Mouse (Mus musculus) heart, postnatal 4 days (tissue): ENCODE results near the gene Vmac. TPM values are rescaled to one million over a fixed set of nuclear protein-coding genes. Genes with fewer than 3 reads are reported as not detected.

Experiments used
- DNase-seq: peaks from one replicate; pipeline ENCODE4 v3.0.0; 2021
- total RNA-seq, 2 experiments: library from RNA; stranded (reverse); gene quantifications; 2 replicates each; pipeline ENCODE4 v1.2.3; 2021

Vmac gene
- total RNA-seq, 2 experiments from 2014 or later, result 5.3 to 8.0 TPM

DNA sequence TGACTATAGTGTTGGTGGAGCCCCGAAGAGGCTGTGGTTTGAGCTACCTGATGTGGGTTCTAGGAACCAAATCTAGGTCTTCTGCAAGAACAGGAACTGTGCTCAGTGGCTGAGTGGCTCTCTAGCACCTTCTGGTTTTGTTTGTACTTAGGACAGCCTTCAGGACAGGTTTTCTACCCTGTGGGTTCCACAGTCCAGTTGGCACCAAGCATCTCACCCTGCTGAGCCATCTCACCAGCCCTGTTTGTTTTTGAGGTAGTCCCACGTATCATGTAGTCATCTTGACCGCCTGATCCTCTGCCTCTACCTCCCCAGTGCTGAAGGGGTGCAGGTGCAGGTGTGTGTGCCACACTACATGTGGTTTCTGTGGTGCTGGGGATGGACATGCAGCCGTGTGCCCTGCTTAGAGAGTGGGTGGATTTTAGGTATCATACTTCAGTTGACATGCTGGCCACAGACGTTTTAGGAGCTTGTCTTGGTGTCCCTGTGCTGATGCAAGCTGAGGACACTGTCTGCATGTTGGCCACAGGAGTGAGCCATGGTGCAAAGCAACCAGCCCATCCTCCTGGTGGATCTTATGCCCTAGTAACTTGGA is 34.2 kb downstream of the Vmac start:
- DNase-seq, result no peak

DNA sequence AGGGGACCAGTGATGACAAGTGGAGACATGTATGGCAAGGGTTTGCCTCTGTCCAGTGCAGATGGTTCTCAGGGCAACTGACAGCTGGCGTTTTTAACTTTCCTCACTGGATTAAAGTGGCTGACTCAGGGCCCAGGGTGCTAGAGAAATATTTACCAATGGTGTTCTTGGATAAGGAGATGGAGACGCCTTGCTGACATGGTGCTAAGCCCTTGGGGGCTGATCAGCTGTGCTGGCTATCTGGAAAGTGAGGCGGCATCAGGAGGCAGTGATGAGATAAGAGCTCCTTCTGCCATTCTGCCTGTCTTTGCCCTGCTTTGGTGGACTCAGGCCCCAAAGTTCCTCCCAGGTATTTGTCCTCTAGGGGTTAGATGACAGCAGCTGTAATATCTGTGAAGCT is 34.9 kb downstream of the Vmac start:
- no peak for DNase-seq

DNA sequence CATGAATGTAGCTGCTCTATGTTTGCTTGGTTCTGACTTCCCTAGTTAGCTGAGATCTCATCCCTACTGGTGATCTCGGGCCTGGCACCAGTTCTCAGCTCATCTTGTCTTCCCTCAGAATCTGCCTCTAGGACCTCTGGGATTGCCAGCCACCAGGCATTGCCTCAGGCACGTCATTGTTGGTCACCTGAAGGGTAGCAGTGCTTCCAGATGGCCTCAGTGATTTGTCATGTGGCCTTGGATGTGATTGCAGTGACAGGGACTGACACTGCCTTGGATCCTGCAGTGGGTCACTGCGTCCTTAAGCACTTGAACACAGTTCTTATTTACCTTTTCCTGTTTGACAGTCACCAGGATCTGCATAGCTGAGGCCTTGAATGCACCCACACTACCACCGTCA is 36.0 kb downstream of the Vmac start:
- no peak for DNase-seq

DNA sequence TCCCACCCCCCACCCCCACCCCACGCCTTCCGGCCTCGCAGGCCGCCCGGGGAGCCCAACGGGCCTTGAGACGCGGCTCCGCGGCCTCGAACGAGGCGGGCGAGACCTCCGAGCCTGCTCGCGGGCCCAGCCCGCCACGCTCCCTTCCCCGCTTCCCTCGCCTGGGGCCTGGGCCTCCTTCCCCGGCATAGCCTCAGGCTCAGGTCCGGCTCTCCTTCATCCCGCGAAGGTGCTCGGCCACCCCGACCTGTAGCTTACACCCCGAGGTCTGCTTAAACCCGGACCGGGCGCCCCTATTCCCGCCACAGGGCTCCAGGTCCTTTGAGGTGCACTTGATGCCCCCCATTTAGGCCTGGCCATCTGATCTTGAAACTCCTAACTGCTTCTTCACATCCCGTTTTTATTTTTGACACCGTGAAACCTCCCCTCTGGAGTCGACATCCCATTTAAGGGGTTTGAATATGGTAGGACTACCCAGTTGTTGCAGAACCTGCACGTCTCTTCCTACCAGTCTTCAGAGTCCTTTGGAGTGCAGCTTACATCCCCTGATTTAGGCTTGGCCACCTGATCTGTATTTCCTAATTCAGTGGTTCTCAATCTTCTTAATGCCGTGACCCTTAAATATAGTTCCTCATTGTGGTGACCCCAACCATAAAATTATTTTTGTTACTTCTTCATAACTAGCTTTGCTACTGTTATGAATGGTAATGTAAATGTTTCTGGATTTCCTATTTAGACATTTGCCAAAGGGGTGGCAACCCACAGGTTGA is 44.0 kb downstream of the Vmac start:
- no peak for DNase-seq

DNA sequence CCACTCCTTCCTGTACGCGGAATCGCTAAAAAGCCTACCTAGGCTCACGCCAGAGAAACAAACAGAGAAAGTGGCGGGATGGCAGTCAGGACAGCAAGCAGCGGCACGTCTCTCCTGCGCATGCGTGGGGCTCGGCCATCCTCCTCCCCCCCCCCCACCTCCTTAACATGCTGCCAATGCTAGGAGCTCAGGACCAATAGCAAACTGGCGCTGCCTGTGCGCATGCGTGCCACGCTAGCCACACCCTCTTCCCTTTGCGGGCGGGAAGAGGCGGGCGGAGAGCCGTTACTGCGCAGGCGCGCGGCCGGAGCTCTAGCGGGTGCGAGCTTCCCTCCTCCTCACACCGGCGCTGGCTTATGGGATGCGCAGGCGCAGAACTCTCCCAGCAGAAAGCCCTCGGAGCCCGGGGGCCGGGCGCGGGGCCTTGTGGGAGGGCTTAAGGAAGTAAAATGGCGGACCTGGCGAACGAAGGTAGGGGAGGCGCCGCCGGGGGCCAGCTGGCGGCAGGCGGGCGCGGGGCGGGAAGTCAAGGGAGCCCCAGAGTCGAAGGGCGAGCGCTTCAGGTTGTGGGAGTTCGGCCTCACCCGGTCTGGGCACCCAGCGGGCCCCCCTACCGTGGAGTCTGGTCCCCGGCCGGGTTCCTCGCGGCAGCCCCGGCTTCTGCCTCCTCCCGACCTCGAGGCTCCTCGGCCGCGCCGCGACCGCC is 44.7 kb downstream of the Vmac start, which contains the start of gene Ranbp3:
Gene Ranbp3, plus strand, starts transcription at position 354 of the 706 bp plus-strand sequence.
- peak; percentile 100 for DNase-seq

DNA sequence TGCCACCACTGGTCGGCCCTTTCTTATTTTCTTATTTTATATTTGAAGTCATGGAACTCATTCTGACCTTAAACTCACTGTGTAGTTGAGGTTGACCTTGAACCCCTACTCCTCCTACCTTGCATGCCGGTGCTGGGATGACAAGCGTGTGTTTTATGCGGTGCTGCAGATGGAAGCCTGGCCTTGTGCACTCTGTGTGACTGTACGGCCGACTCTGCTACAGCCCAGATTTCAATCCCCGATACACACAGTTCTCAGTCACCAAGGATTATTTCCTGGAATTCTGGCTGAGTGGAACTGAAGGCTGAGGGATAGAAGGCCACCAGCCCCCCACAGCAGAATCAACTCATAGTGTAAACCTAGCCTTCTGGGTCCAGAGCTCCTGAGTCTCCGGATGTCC is 48.1 kb downstream of the Vmac start:
- DNase-seq, result no peak

DNA sequence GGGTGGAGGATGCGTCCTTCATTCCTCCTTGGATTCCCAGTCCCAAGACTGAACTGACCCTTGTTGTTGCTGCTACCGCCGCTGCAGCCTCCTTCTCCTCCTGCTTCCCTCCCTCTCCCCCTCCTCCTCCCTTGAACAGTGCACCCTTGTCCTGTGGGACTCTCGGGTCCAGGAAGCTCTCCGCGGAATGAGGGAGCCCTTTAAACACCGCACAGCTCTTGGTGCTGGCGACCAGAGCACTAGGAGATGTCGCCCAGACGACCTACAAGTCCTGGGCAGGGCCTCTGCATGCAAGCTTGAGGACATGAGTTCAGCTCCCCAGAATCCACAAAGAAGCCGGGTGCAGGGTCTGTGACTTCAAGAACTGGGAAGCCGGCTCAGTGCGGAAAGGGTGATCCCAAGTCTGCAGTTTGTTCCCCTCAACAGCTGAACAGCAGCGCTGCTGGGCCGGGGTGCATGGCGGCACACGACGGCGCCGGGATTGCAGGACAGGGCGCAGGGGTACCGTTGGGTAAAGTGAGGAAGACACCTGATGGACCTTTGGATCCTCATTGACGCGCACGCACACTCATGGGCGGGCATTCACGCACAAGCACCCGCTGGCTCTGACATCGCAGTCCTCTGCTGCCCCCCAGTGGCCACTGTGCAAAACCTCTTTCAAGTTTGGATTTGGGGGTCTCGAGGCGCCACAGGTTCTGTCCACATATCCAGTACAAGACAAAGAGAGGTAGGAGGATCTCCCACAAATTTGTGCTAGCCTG is 49.3 kb downstream of the Vmac start:
- DNase-seq, result peak; percentile 89

DNA sequence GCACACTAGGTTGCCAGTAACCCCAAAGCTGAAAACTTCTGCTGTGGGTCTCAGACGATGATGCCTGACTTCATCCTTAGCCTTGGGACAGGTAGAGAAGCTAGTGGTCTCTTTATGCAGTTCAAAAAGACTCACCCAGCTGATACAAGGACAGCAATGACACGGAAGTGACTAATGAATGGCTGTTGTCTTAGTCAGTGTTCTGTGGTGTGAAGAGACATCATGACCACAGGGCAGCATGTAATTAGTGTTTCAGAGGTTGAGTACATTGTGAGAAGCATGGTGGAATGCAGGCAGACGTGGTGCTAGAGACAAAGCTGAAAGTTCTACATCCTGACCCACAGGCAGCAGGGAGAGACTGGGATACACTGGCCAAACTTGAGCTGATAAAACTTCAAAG is 50.2 kb downstream of the Vmac start:
- no peak for DNase-seq

DNA sequence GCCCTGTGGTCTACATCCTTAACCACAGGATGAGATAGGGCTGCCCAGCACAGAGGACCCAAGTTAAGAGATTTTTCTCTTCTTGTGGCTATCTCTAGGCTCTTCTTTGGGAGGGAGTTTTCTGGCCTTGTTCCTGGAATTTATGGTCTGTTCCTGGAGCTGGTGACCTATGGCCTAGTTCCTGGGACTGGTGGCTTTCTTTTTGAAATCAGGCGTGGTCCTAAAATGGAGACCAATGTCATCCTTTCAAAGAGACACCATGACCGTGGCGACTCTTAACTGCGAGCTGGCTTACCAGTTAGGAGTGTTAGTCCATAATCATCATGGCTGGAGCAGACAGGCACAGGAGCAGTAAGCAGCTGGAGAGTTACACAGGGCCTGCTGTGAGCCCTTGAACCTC is 51.4 kb downstream of the Vmac start:
- DNase-seq, result peak; percentile 5

DNA sequence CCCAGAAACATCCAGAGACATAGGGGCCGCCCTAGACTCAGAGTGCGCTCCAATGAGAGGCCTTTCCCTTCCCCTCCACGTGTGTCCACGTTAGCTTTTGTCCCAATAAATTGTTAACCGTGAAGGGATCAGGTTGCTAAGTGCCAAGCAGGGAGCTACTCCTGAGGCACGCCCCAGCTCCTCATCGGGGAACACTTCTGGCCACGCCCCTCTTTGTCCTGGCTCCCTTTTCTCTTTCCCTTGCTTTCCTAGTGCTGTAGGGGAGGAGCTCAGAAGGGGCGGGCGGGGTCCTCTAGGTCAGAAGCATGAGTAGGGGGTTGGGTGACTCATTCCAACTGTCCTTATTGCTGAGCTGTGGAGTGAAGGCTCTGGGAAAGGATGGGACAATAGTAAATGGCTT is 53.5 kb downstream of the Vmac start:
- DNase-seq, result no peak

Other genes with a start within 250 kb of the Vmac start
- gene Ptprs, start 241.5 kb downstream of the Vmac start, total RNA-seq, result 100 to 1,000 TPM; 140 to 141 TPM
- not detected for gene Znrf4, start 205.6 kb downstream of the Vmac start, total RNA-seq
- gene Gm20219, start 163.6 kb downstream of the Vmac start, total RNA-seq, result under 1 TPM; 0.54 to 0.71 TPM
- 10 to 100 TPM; 69.2 to 70.0 TPM for gene Safb2, start 133.4 kb downstream of the Vmac start, total RNA-seq
- 10 to 100 TPM; 89.2 to 92.5 TPM for gene Safb, start 133.2 kb downstream of the Vmac start, total RNA-seq
- 100 to 1,000 TPM; 295 to 325 TPM for gene 2410015M20Rik, start 108.3 kb downstream of the Vmac start, total RNA-seq
- 100 to 1,000 TPM; 921 to 984 TPM for gene Rpl36, start 104.6 kb downstream of the Vmac start, total RNA-seq
- gene Lonp1, start 91.1 kb downstream of the Vmac start, total RNA-seq, result 10 to 100 TPM; 89.0 to 90.5 TPM
- gene Catsperd, start 89.9 kb downstream of the Vmac start, total RNA-seq, result under 1 TPM; 0.17 to 0.20 TPM
- 10 to 100 TPM; 60.5 to 61.8 TPM for gene Ranbp3, start 44.7 kb downstream of the Vmac start, total RNA-seq
- 100 to 1,000 TPM; 705 to 809 TPM for gene Ndufa11, start 255 bp downstream of the Vmac start, total RNA-seq
- gene Nrtn, start 39.5 kb upstream of the Vmac start, total RNA-seq, result 10 to 100 TPM; 22.4 to 22.5 TPM
- gene Dus3l, start 46.7 kb upstream of the Vmac start, total RNA-seq, result 10 to 100 TPM; 22.8 to 23.5 TPM
- under 1 TPM; 0.41 to 0.61 TPM for gene Prr22, start 52.2 kb upstream of the Vmac start, total RNA-seq
- gene Rfx2, start 113.0 kb upstream of the Vmac start, total RNA-seq, result 1 to 10 TPM; 8.1 to 9.3 TPM
- not detected for gene Acsbg2, start 156.4 kb upstream of the Vmac start, total RNA-seq
- gene 1700061G19Rik, start 157.5 kb upstream of the Vmac start, total RNA-seq, result under 1 TPM; 0.16 to 0.21 TPM
- gene Mllt1, start 217.4 kb upstream of the Vmac start, total RNA-seq, result 10 to 100 TPM; 40.5 to 41.6 TPM